ENCODE assay signal across 10 mouse cellular contexts in the genomic region with DNA sequence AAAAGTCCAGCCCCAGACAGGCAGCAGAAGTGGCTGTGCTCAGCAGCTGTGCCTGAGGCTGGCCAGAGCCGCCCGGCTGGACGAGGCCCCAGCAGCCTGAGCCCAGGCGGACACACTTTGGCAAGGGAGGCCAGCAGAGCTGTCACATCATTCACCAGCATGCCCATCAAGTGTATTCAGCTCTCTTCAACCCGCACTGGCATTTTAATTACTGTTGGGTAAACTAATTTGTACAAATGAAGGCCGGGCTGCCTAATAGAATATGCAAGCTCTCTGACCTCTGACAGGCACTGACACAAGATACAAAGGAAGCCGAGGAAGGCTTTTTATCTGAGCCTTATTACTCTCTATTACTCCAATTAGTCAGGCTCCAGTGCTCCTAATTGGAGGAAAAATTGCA. TPM values are rescaled to one million over a fixed set of nuclear protein-coding genes. Genes with fewer than 3 reads are reported as not detected.
DNase-seq lines count a peak whose midpoint lies in the region; ATAC-seq lines count a peak whose summit lies in the region.
"Had no signal": no experiment of that assay in that cellular context is flagged by ENCODE, and none has a peak within 500 bp of the region (broad histone marks: within the 10 kb centered on the region; RNA-seq: fewer than 3 reads in every experiment).

No protein-coding gene starts in this region.

- H3K4me3 ChIP-seq in limb, embryonic 13.5 days = no peak overlapping the region
- no peak overlapping the region for H3K4me3 ChIP-seq in limb, embryonic 10.5 days
- no peak overlapping the region for H3K4me3 ChIP-seq in forebrain, embryonic 12.5 days (replicated peaks)
- no peak overlapping the region for H3K4me3 ChIP-seq in hindbrain, embryonic 15.5 days
- H3K4me3 ChIP-seq: liver, embryonic 13.5 days had no signal

- H3K4me1 ChIP-seq in limb, embryonic 13.5 days = peaks cover 8% of the 10 kb centered on the region; the same call in 1 of the 2 replicates
- peaks cover 13% of the 10 kb centered on the region for H3K4me1 ChIP-seq in limb, embryonic 10.5 days
- H3K4me1 ChIP-seq in forebrain, embryonic 12.5 days = peaks cover 15% of the 10 kb centered on the region
- H3K4me1 ChIP-seq in hindbrain, embryonic 15.5 days (replicated peaks) = peaks cover 12% of the 10 kb centered on the region

- no peak overlapping the region for H3K27ac ChIP-seq in limb, embryonic 13.5 days
- H3K27ac ChIP-seq in limb, embryonic 10.5 days = no peak overlapping the region
- no peak overlapping the region for H3K27ac ChIP-seq in forebrain, embryonic 12.5 days
- H3K27ac ChIP-seq in hindbrain, embryonic 15.5 days (replicated peaks) = no peak overlapping the region
- H3K27ac ChIP-seq: liver, embryonic 13.5 days had no signal

- 35% methylated on average over 7 of the region's 7 CpGs for WGBS in limb, embryonic 13.5 days
- 38% methylated on average over 7 of the region's 7 CpGs for WGBS in limb, embryonic 10.5 days
- 8% methylated on average over 7 of the region's 7 CpGs for WGBS in forebrain, embryonic 12.5 days
- 14% methylated on average over 7 of the region's 7 CpGs for WGBS in hindbrain, embryonic 15.5 days

- no peak for DNase-seq in limb, embryonic 10.5 days (ENCODE audit: low spot score)
- DNase-seq in skeletal muscle tissue, adult 2 months (ENCODE audit: low read depth, low spot score) = peak; percentile 32
- no peak for DNase-seq in right cerebral cortex, adult 2 months (ENCODE audit: low spot score in 2 of 2)
- DNase-seq: kidney, adult 18-20 months; liver, embryonic 13.5 days; right cerebral cortex, adult 18-20 months had no signal

- no peak overlapping the region for H3K4me2 ChIP-seq in limb, embryonic 13.5 days (replicated peaks)
- H3K4me2 ChIP-seq in forebrain, embryonic 12.5 days = no peak overlapping the region
- H3K4me2 ChIP-seq in hindbrain, embryonic 15.5 days = no peak overlapping the region
- H3K4me2 ChIP-seq: liver, embryonic 13.5 days had no signal

- no peak for ATAC-seq in limb, embryonic 13.5 days (ENCODE audit: low FRiP score, low read depth)
- ATAC-seq in forebrain, embryonic 12.5 days (ENCODE audit: low FRiP score) = peak; percentile 90
- peak; percentile 80 for ATAC-seq in hindbrain, embryonic 15.5 days (ENCODE audit: low FRiP score, low read depth)
- no peak for ATAC-seq in activated CD4-positive, CD25-positive, alpha-beta regulatory T cell, adult 4 months

- H3K27me3 ChIP-seq in limb, embryonic 13.5 days = no peaks in the 10 kb centered on the region
- 0 out of 2 replicates have a peak, but pooled peaks cover 3% of the 10 kb centered on the region for H3K27me3 ChIP-seq in limb, embryonic 10.5 days (ENCODE audit: low read depth, poor library complexity, severe bottlenecking)
- peaks cover 98% of the 10 kb centered on the region for H3K27me3 ChIP-seq in forebrain, embryonic 12.5 days
- H3K27me3 ChIP-seq in hindbrain, embryonic 15.5 days = peaks cover 19% of the 10 kb centered on the region; the same call in 1 of the 2 replicates
- H3K27me3 ChIP-seq: liver, embryonic 13.5 days had no signal

- peaks cover 20% of the 10 kb centered on the region for H3K36me3 ChIP-seq in limb, embryonic 13.5 days
- peaks cover 6% of the 10 kb centered on the region; the same call in 1 of the 2 replicates for H3K36me3 ChIP-seq in limb, embryonic 10.5 days
- no peaks in the 10 kb centered on the region for H3K36me3 ChIP-seq in forebrain, embryonic 12.5 days (replicated peaks)
- H3K36me3 ChIP-seq in hindbrain, embryonic 15.5 days = no peaks in the 10 kb centered on the region

- H3K9me3 ChIP-seq in limb, embryonic 13.5 days = no peaks in the 10 kb centered on the region
- no peaks in the 10 kb centered on the region for H3K9me3 ChIP-seq in limb, embryonic 10.5 days (replicated peaks)
- H3K9me3 ChIP-seq in forebrain, embryonic 12.5 days = no peaks in the 10 kb centered on the region
- no peaks in the 10 kb centered on the region for H3K9me3 ChIP-seq in hindbrain, embryonic 15.5 days
- H3K9me3 ChIP-seq: liver, embryonic 13.5 days had no signal

- 0 out of 2 replicates have a peak overlapping the region, but pooled peaks have one; percentile 45 for H3K9ac ChIP-seq in limb, embryonic 13.5 days
- no peak overlapping the region for H3K9ac ChIP-seq in forebrain, embryonic 12.5 days
- no peak overlapping the region for H3K9ac ChIP-seq in hindbrain, embryonic 15.5 days
- H3K9ac ChIP-seq: liver, embryonic 13.5 days had no signal

RNA-seq across cellular contexts. Expression of a gene that starts 35.6 kb away (rescaled TPM):
- 45.0 and 47.7 TPM in 2 replicates for polyA plus RNA-seq in limb, embryonic 13.5 days (2015; fragmentation: Nextera tagmentation; extraction: Ambion mirVana)
- 43.0 and 43.6 TPM in 2 replicates for polyA plus RNA-seq in limb, embryonic 10.5 days (2016; fragmentation: Nextera tagmentation; extraction: Ambion mirVana)
- 45.5 and 47.1 TPM in 2 replicates for polyA plus RNA-seq in forebrain, embryonic 12.5 days (2016; fragmentation: Nextera tagmentation; extraction: Ambion mirVana)
- polyA plus RNA-seq in hindbrain, embryonic 15.5 days (2015; fragmentation: Nextera tagmentation; extraction: Ambion mirVana) = 71.7 and 75.9 TPM in 2 replicates
- 10 to 100 TPM; 65.5 to 69.1 TPM for polyA plus RNA-seq in activated CD4-positive, CD25-positive, alpha-beta regulatory T cell, adult 4 months (2017; shearing (Covaris generic))

RNA-seq across cellular contexts. Expression of a gene that starts 35.7 kb away (rescaled TPM):
- 14.5 and 16.1 TPM in 2 replicates for polyA plus RNA-seq in limb, embryonic 13.5 days (2015; fragmentation: Nextera tagmentation; extraction: Ambion mirVana)
- polyA plus RNA-seq in limb, embryonic 10.5 days (2016; fragmentation: Nextera tagmentation; extraction: Ambion mirVana) = 22.6 and 25.9 TPM in 2 replicates
- 18.1 and 18.2 TPM in 2 replicates for polyA plus RNA-seq in forebrain, embryonic 12.5 days (2016; fragmentation: Nextera tagmentation; extraction: Ambion mirVana)
- 12.7 and 13.3 TPM in 2 replicates for polyA plus RNA-seq in hindbrain, embryonic 15.5 days (2015; fragmentation: Nextera tagmentation; extraction: Ambion mirVana)
- 10 to 100 TPM; 16.2 to 31.6 TPM for polyA plus RNA-seq in activated CD4-positive, CD25-positive, alpha-beta regulatory T cell, adult 4 months (2017; shearing (Covaris generic))

Comparison
In these comparisons a context has a peak if more than half of its experiments do, and no peak if none do; other contexts are left out.
1. ATAC-seq: peak in forebrain, embryonic 12.5 days (single experiment) and hindbrain, embryonic 15.5 days (single experiment); none in limb, embryonic 13.5 days (single experiment) and activated CD4-positive, CD25-positive, alpha-beta regulatory T cell, adult 4 months (single experiment).